Mouse (Mus musculus) lung, postnatal 25 days (tissue): ENCODE results near the gene Met.

ENCODE experiments used
- DNase-seq: peaks from one replicate; pipeline ENCODE4 v3.0.0; 2022; ENCODE audit warnings: low spot score

Met gene

DNA sequence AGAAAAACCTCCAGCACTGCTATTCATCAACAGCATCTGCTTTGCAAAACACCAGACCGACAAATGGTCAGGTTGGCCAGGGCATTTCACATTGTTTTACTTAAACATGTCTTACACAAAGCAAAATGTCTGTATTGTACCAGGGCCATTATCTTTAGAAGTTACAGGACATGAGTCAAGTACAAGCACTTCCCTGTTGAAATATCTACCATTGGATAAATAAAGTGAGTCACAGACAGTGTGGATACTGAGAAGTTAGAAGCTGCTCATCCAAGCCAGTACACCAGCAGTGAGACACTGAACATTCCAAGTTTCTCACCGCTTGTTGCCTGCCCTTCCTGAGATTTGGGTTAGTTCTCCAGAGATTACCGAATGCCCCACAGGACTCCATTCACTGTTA lies 86.0 kb downstream of the Met start:
- no peak for DNase-seq

DNA sequence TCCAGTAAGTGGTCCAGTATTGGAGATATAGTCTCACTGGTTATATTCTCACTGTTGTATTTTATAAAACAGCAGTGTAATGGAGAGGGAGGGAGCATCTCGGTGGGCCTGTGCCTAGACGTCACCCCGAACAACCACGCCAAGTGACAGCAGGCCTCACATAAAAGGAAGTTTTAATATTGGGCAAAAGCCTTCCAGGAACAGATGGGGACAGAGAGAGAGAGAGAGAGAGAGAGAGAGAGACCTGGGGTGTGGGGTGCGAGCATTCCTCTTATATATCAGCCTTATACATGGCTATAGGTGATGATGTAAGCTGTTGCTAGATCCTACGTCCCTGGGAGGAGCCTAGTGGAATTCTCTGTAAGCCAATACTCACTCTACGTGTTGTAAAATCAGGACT lies 90.7 kb downstream of the Met start:
- no peak for DNase-seq

DNA sequence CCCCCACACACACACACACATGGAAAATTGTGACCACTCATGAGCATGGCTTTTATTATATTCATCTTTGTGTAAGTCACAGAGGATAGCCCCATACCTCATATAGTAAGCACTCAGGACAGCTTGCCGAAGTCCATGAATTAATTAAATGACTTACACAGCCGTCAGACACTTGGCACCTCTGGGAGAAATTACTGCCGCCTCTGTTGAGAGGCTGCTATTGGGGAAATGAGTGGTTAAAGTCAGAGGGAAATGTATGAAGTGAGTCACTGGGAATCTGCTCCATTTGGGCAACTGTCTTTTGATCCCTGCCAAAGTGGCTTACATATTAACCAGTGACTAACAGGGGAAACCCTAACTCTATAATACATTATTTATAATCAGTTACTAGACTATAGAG lies 91.2 kb downstream of the Met start:
- no peak for DNase-seq

DNA sequence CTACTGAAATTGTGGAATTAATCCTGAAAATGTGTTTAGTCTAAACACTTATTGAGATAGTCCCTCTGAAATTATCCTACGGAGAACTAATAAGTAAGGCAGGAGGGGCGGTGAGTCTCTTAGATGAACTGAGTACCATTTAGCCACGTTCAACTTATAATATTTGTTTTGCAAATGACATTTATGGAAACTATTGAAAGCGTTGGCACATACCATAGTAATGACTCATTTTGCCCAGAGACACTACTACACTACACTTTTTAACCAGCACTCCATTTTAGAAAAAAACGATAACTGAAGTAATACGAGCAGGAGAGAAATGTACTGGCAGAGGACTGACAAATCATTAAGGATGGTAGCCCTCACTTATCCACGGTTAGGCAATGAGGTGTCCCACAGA lies 92.1 kb downstream of the Met start:
- DNase-seq = no peak

DNA sequence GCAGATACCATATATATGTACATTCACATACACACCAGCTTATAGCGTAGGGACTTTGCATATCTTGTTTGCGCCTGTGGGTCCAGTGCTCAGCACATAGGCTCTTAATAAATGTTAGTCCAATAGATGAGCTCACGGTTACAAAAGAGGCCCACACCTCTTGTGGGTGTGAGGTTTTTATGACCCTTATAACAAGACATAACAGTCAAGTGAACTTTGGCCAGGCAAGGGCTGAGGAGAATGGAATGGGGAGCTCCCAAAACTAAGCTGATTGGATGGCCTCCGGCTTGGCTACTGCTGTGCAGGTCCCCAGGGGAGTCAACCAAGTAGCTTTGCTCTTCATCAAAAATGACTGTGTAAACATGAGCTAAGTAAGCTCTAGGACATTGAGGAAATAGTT lies 96.1 kb downstream of the Met start:
- DNase-seq = no peak

DNA sequence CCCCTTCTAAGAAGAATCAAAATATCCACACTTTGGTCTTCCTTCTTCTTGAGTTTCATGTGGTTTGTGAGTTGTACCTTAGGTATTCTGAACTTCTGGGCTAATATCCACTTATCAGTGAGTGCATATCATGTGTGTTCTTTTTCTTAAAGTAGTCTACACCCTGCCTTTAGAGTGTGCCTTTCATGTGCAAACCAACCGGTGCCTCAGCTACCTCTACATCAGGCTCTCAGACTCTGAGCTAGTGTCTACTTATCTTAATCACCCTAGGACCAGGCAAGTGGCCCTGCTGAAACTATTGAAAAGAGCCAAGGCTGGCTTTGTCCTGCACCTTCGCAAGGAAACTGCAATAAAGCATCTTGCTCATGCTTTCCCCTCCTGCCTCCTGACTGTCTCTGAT lies 97.7 kb downstream of the Met start:
- no peak for DNase-seq

DNA sequence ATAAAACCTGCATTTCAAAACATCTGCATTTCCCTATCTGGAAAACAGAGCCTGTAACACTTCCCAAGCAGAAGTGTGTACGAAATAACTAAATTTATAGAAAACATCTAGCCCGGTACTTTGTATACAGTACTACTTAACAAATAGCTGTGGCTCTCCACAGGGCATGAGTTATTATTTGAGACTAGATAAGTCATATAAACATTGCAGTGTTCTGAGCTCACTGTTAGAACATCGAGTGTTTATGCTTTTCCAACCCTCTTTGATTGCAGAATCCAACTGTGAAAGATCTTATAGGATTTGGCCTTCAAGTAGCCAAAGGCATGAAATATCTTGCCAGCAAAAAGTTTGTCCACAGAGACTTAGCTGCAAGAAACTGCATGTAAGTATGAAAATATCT lies 98.3 kb downstream of the Met start:
- DNase-seq = no peak

DNA sequence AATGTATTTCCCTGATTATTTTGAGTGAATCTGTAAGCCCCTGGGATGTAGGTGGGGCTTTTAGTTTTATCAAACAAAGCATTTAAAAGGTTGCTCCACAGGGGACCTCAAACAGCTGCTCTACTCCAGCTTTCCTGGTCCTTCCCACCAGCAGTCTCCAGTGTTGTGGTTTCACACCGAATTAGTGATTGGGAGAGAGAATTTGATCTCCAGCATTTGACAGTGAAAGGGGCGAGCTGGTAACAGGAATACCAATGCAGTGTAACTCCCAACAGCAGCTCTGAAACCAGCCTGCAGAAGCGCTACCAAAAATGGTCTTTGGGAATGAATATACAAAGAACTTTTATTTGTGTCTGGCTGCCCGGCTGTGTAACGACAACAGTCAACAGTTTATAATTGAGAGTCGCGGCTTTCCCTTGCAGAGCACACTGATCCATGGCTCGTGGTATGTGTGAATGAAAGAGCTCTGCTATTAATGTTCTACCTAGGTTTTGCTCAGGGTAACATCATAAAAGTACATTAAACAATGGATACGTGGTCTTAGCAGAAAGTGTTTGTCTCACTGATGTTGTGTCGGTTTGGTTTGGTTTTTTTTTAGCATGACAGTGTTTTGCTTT lies 99.0 kb downstream of the Met start:
- no peak for DNase-seq

DNA sequence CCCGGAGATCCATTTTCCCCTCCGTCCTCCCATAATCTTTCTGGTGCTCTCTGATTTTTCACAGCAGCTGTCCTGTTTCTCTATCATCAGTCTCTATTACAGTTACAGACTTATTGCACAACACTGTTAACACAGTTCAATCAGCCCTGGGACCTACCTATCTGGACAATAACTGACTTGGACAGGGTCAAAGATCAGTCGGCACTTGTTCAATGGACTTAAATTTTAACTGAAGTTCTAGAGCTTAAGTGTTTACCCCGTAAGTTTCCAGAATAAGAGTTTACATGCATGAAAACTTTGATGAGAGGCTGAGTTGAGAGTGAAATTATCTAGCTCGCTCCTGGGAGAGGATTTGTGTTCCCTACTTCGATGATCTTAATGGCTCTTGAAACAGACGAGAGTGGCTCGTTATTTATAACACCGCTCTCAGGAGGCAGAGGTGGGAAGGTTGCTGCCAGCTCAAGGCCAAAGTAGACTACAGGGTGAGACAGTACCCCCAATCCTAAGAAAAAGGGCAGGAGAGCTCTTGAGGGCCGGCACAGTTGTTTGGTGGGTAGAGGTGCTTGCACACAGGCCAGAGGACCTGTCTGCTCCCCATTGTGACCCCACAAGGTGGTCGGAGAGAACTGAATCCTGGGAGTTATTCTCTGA lies 105.2 kb downstream of the Met start:
- peak; percentile 35 for DNase-seq

DNA sequence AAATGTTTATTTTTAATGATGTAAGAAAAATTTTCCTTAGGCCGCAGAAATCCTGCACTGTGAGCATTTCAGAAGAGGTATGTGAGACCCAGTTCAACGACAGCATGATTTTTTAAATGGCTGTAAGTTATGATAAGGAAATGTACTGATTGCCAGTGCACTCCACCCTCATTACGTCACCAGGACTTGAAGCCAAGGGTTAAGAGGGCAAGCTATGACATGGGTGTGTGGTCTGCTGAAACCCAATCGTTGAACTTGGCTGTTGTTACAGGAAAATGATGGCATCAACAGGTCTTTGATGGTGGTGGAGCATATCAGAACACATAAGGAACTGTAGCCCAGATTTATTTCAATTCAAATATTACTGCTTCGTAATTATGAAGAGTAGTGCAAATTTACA lies 109.6 kb downstream of the Met start:
- DNase-seq = peak; percentile 32

DNA sequence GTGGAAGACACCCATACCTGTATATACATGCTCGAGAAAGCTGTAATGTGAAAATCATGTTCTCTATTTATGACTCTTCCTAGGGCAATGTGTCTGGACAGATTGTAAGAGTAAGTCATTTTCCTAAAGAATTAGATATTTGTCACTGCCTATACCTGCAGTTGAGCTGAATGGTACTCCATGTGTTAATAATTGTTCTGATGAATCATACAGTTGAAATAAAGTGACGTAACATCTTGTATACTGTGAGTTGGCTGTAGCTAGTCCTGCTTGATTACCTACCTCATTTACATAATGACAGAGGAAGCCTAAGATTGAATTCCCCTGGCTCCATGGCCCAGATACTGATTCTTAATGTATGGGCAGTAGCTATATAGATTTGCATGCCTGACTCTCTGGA lies 110.1 kb downstream of the Met start:
- DNase-seq = no peak

DNA sequence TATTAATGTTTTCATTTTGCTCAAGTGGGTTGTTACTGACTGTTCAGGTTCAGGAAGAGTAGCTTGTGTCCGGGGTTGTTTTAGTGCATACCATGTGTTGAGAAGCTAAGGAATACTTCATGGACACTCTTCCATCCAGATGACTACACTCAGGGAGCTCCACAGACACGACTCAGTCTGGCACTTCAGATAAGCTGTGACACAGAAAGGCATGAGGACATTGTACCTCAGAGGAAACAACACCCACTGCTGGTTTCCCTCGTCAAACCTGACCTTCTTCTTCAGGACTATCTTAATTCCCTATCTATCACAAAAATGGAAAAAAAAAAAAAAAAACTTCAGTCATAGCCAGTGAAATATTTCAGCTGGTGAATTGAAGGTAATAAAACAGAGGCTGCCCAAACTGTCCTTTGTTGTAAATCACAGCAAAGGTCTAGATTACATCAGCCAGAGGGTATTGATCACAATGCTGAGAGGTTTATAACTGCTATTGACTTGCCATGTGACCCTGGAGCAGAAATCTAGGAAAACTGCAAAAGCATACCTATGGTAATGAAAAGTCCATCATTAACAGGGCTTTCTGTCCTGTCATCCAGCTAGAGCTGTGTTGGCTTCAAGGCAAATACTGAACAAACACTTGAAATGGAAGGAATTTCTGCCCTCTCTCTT lies 114.6 kb downstream of the Met start:
- DNase-seq = no peak

DNA sequence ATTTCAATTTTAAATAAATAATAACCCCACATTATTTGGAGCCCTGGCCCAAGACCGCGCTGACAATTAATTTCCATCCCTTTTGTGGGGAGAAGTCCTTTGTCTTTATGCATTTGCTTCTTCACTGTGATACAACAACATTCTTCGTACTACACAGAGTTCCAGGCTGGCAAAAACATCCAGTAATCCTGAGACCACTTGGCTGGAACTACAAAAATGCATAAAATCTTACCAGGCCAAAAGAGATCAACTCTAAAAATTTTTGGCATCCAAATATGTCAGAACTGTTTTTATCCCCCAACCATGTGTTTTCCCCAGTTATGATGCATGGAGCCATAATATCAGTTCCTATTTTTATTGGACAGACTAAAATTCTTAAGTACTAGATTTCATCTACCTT lies 116.7 kb downstream of the Met start:
- DNase-seq = no peak

DNA sequence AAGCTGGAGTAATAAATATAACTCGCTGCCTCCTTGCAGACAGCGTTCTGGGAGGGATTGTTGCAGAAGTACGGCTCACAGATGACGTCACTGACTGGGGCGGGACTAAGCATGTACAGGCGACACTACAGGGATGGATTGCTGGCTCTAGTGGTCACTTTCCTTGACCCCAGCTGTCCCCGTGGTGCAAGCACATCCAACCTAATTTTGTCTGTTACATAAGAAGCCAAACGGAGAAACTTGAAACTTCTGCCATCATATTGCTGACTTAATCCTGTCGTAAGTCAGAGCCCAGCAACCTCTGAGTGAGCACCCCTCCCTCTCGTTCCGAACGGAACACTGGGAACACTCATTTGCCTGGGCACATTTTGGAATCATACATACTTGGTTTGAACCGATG lies 120.4 kb downstream of the Met start:
- DNase-seq = peak; percentile 73

DNA sequence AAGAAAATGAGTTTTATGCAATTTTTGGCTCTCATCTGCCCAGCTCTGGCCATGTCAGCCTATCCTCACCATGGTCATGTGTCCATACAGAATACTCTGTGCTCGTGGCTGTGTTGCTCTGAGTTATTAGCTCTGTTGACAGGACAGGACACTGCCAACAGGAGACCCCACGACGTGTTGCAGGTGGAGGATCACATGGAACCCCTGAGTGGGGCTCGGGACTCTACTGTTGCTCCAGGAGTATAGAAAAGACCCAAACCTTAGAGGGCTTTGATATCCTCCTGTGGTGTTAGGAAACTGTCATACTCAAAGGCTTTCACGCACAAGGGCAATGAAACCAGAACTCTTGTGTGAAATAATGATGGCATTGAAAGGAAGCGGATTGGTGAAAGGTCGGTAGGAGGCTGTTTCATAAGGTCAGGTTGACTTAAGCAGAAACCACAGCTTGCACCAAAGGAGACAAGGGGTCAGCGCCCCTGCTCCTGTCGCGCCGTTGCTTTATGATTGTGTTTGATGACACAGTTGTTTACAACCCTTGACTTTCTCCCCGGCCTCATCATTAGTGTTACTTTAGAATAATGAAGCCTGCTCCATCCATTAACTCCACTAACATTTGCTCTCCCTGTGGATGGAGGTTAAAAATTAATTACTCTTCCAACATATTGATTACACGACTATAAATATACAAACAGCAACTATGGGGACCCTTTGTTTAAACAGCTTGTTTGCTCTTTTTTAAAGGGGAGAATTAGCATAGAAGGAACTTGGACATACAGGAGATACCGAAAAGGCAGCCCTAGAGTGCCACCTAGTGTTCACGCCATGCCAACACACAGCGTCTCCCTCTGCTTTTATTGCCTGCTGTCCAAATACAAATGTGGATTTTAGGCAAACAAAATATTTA lies 125.7 kb downstream of the Met start:
- DNase-seq = peak; percentile 78

DNA sequence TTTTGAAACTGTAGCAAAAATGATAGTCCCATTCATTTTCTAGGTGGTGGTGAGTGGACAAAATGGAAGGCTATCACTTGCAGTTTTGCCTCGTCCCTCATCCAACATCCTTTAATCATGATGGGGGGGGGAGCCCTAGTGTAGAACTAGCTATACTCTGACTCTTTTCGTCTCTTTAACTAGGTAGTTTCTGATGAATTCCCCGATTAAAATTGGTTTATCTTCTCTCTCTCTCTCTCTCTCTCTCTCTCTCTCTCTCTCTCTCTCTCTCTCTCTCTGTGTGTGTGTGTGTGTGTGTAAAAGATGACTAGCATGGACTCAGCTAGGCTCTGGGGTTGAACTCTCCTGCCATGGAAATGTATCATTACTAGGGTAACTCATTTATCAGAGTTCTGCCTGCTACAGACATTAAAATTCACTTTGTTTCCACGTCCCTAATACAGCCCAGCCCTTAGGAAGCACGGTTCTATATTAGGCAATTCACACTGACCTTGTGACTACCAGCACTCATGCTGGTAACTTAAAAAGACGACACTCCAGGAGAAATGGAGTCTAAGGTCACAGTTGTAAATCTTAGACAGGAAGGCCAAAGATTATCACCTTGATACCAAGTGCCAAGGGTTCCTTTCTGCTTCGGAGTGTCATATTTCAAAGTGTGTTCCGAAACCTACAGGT lies 126.5 kb downstream of the Met start:
- no peak for DNase-seq

DNA sequence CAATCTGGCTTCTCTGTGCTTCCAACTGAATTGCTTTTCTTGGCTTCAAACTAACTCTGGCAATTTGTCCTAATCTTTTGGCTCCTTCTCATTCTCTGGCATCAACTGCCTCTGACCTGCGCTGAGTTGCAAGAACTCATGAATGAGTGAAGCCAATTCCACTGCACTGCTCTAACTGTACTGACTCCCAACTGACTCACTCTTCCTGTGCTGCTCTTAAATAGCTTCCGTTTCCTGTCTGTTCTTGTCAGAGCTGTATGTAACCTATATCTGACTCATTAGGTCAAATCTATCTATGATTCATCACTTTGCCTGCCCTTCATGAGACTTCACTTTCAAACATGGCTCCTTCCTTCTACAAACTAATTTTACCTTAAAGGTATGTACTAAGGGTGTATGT lies 130.4 kb downstream of the Met start:
- DNase-seq = no peak

DNA sequence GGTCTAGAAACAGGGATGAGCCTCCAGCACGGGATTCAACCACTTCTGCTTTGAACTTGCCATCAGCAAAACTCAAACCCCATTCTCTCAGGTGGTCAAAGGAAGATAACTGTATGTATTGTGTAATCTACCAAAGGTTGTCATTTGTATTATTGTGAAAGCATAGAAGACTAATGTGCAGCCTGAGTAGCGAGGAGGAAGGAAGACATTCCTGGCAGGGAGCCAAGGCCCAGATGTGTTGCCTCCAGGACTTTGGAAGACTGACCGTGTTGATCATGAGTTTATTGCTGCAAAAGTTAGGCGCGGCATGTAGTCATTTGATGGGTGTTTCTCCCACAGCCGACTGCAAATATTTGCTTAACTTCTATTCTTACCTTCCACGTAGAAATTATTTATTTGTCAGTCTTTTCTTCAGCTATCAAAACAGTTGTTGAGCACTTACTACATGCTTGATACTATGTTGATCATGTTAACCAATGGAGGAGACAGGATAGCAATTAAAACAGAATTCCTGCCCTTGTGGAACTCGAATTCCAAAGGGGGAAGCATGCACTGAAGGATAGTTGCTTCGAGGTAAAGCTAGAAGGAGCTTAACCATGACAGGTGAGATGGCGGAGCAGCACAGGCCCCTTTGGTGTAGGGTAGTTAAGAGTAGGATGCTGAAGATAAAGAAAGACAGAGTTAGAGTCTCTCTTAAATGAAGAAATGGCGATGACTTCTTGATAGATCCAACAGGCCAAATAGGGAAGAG lies 132.3 kb downstream of the Met start:
- DNase-seq = peak; percentile 11

DNA sequence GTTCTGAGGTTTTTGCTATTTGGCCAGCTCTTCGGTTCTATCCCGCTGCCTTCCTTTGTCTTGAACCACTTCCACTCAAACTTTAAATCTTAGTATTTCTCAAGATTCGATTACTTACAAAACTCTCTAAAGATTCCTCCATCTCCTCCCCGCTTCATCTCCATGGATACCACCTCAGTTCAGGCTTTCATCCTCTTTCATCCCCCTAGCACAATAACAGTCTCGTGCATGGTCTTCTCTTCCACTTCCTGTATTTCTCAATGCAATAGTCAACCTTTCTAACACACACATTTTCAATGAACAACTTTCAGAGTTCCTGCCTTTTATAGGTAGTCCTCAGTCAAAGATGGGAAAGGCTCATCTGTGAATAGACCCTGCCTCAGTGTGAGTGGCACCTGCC lies 135.8 kb downstream of the Met start:
- no peak for DNase-seq

DNA sequence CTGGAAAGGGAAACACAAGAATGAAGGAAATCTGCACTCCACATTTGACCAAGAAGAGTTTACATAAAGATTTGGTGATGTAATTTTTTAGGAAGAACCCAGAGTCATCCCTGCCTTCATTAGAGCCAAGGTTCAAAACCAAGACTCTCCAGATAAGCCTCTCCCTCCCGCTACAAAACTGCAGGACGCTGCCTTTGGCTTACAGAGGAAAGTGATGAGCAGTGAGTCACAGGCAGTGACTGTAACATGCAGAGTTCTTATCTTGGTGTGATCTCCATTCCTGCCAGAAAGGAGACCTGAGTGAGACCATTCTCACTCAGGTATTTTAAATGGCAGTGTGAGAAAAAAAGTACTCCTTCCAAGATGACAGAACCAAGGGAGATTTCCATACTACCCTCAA lies 137.9 kb downstream of the Met start:
- DNase-seq = no peak

DNA sequence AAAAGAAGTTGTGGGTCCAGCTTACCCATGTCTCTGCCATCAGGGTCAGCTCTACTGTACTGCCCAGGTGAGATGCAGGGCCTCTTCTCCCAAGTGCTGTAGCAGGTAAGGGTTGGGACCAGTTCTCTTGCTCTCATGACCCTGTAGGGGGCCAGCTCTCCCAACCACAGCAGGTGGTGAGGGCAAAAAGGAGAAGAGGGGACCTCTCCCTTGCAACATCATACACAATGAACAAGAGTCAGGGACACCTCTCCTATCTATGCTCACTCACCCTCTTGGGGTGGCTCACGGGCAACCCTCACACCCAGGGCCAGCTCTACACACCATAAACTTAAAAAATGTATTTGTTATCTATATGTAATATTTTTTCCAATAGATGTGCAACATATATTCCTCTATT lies 143.3 kb downstream of the Met start:
- DNase-seq = no peak
